Mouse (Mus musculus) lung, embryonic 16.5 days (tissue): ENCODE measurements around the gene Phf21a. TPM values are rescaled to one million over a fixed set of nuclear protein-coding genes. Genes with fewer than 3 reads are reported as not detected.

Experiments
- ATAC-seq: fragments of 200-750 bp; cut with Nextera tagmentation; 2 replicates; pipeline ENCODE4 v1.8.0; 2017; ENCODE audit warnings: low read depth, mild to moderate bottlenecking, moderate library complexity
- H3K27ac ChIP-seq: fragments of 300-500 bp; sonication (generic); 2 replicates; pipeline ENCODE4 v1.5.1; 2014; ENCODE audit warnings: mild to moderate bottlenecking, control low read depth, low read length
- H3K27me3 ChIP-seq: fragments of 300-500 bp; sonication (generic); 2 replicates; pipeline ENCODE4 v1.6.1; 2014; ENCODE audit warnings: low read depth, low read length, mixed read lengths; ENCODE audit not compliant: control insufficient read depth, insufficient read depth
- H3K36me3 ChIP-seq: fragments of 300-500 bp; sonication (generic); 2 replicates; pipeline ENCODE4 v1.6.1; 2014; ENCODE audit warnings: low read length; ENCODE audit not compliant: control insufficient read depth, insufficient read depth
- H3K4me1 ChIP-seq: fragments of 300-500 bp; sonication (generic); replicated peaks from 2 replicates; pipeline ENCODE4 v1.6.1; 2014; ENCODE audit warnings: low read length, mixed read lengths; ENCODE audit not compliant: control insufficient read depth, insufficient read depth
- H3K4me2 ChIP-seq: fragments of 300-500 bp; sonication (generic); 2 replicates; pipeline ENCODE4 v1.6.1; 2014; ENCODE audit warnings: low read depth, low read length, control low read depth
- H3K4me3 ChIP-seq: fragments of 300-500 bp; sonication (generic); 2 replicates; pipeline ENCODE4 v1.5.1; 2014; ENCODE audit warnings: mild to moderate bottlenecking, low read length, control low read depth
- H3K9ac ChIP-seq: fragments of 300-500 bp; sonication (generic); 2 replicates; pipeline ENCODE4 v1.6.1; 2014; ENCODE audit warnings: low read length, control low read depth
- H3K9me3 ChIP-seq: fragments of 300-500 bp; sonication (generic); 2 replicates; pipeline ENCODE4 v1.6.1; 2016; ENCODE audit warnings: low read length; ENCODE audit not compliant: control insufficient read depth
- WGBS: fragments of 180-500 bp; shearing (Covaris S2); extraction: QIAGEN DNeasy Blood & Tissue Kit; methylation state at CpG from one replicate; pipeline ENCODE4 v1.1.7; 2014; 5-methylcytosine and 5-hydroxymethylcytosine counted together
- polyA plus RNA-seq: library from polyadenylated mRNA; unstranded; fragments of >200 nt; fragmentation: Nextera tagmentation; extraction: Ambion mirVana; gene quantifications from 2 replicates; pipeline ENCODE4 v1.2.1, GENCODE M21; 2015

Phf21a gene
- polyA plus RNA-seq, 1 experiment from 2014 or later: 31.4 TPM

- Histone ChIP-seq H3K27ac (no peak overlapping the region), H3K4me2 (no peak overlapping the region), H3K27me3 (no peaks in the 10 kb centered on the region), H3K36me3 (peaks cover 16% of the 10 kb centered on the region), H3K4me1 (no peaks in the 10 kb centered on the region), H3K9me3 (no peaks in the 10 kb centered on the region), H3K4me3 (no peak overlapping the region), H3K9ac (no peak overlapping the region)
- 86% methylated on average over 8 of the region's 8 CpGs for WGBS
- ATAC-seq: no peak
Measured at GRCm38 (mm10) chr2:92328206-92328605, 235.3 kb downstream of the Phf21a start.

- WGBS: 45% methylated on average over 2 of the region's 2 CpGs
- H3K9ac ChIP-seq: no peak overlapping the region
- ATAC-seq: no peak
- H3K4me2 ChIP-seq: no peak overlapping the region
- H3K27ac ChIP-seq: no peak overlapping the region
- no peaks in the 10 kb centered on the region for H3K27me3 ChIP-seq
- no peaks in the 10 kb centered on the region for H3K4me1 ChIP-seq
- H3K4me3 ChIP-seq: no peak overlapping the region
- no peaks in the 10 kb centered on the region for H3K9me3 ChIP-seq
- peaks cover 18% of the 10 kb centered on the region for H3K36me3 ChIP-seq
Measured at GRCm38 (mm10) chr2:92330840-92331239, 237.9 kb downstream of the Phf21a start.

- Histone ChIP-seq H3K4me3 (no peak overlapping the region), H3K4me1 (no peaks in the 10 kb centered on the region), H3K27me3 (no peaks in the 10 kb centered on the region), H3K36me3 (peaks cover 18% of the 10 kb centered on the region), H3K9ac (no peak overlapping the region), H3K9me3 (no peaks in the 10 kb centered on the region), H3K27ac (no peak overlapping the region), H3K4me2 (no peak overlapping the region)
- ATAC-seq: no peak
- 82% methylated on average over 2 of the region's 2 CpGs for WGBS
Measured at GRCm38 (mm10) chr2:92331410-92331809, 238.5 kb downstream of the Phf21a start.

- 84% methylated on average over 2 of the region's 2 CpGs for WGBS
- no peak overlapping the region for H3K27ac ChIP-seq
- peaks cover 18% of the 10 kb centered on the region for H3K36me3 ChIP-seq
- no peaks in the 10 kb centered on the region for H3K4me1 ChIP-seq
- no peaks in the 10 kb centered on the region for H3K9me3 ChIP-seq
- H3K9ac ChIP-seq: no peak overlapping the region
- H3K4me2 ChIP-seq: no peak overlapping the region
- no peaks in the 10 kb centered on the region for H3K27me3 ChIP-seq
- no peak overlapping the region for H3K4me3 ChIP-seq
- ATAC-seq: no peak
Measured at GRCm38 (mm10) chr2:92331871-92332270, 239.0 kb downstream of the Phf21a start.

GRCm38 (mm10) chr2:92342418-92342817 lies 249.5 kb downstream of the Phf21a start:
- Histone ChIP-seq H3K4me3 (no peak overlapping the region), H3K27me3 (no peaks in the 10 kb centered on the region), H3K27ac (no peak overlapping the region), H3K9ac (no peak overlapping the region), H3K4me1 (no peaks in the 10 kb centered on the region), H3K9me3 (no peaks in the 10 kb centered on the region), H3K36me3 (peaks cover 12% of the 10 kb centered on the region; the same call in 1 of the 2 replicates), H3K4me2 (no peak overlapping the region)
- ATAC-seq: no peak

- H3K4me2 ChIP-seq: no peak overlapping the region
- no peaks in the 10 kb centered on the region for H3K9me3 ChIP-seq
- H3K9ac ChIP-seq: no peak overlapping the region
- WGBS: 87% methylated on average over 2 of the region's 2 CpGs
- H3K27ac ChIP-seq: no peak overlapping the region
- no peak overlapping the region for H3K4me3 ChIP-seq
- ATAC-seq: no peak
- H3K27me3 ChIP-seq: no peaks in the 10 kb centered on the region
- H3K36me3 ChIP-seq: peaks cover 16% of the 10 kb centered on the region
- no peaks in the 10 kb centered on the region for H3K4me1 ChIP-seq
Measured at GRCm38 (mm10) chr2:92347191-92347590, 254.3 kb downstream of the Phf21a start.

- no peak for ATAC-seq
- Histone ChIP-seq H3K4me2 (no peak overlapping the region), H3K36me3 (peaks cover 15% of the 10 kb centered on the region), H3K27me3 (no peaks in the 10 kb centered on the region), H3K4me3 (no peak overlapping the region), H3K27ac (no peak overlapping the region), H3K9ac (no peak overlapping the region), H3K4me1 (no peaks in the 10 kb centered on the region), H3K9me3 (no peaks in the 10 kb centered on the region)
- 52% methylated on average over 6 of the region's 6 CpGs for WGBS
Measured at GRCm38 (mm10) chr2:92349589-92350425, 256.9 kb downstream of the Phf21a start.

- Histone ChIP-seq H3K4me2 (no peak overlapping the region), H3K27me3 (no peaks in the 10 kb centered on the region), H3K27ac (no peak overlapping the region), H3K9me3 (no peaks in the 10 kb centered on the region), H3K36me3 (peaks cover 16% of the 10 kb centered on the region), H3K4me1 (no peaks in the 10 kb centered on the region), H3K9ac (no peak overlapping the region), H3K4me3 (no peak overlapping the region)
- ATAC-seq: no peak
- 56% methylated on average over 5 of the region's 5 CpGs for WGBS
Measured at GRCm38 (mm10) chr2:92350686-92351085, 257.8 kb downstream of the Phf21a start.

GRCm38 (mm10) chr2:92353402-92353801 lies 260.5 kb downstream of the Phf21a start:
- Histone ChIP-seq H3K9me3 (no peaks in the 10 kb centered on the region), H3K9ac (no peak overlapping the region), H3K4me3 (no peak overlapping the region), H3K4me2 (no peak overlapping the region), H3K27me3 (no peaks in the 10 kb centered on the region), H3K27ac (no peak overlapping the region), H3K4me1 (no peaks in the 10 kb centered on the region), H3K36me3 (peaks cover 25% of the 10 kb centered on the region)
- ATAC-seq: no peak
- WGBS: 67% methylated on average over 5 of the region's 5 CpGs
